32 mouse cellular contexts compared by ENCODE assay signal in genomic region chr6:103542576-103542975, GRCm38 (mm10). TPM values are rescaled to one million over a fixed set of nuclear protein-coding genes. Genes with fewer than 3 reads are reported as not detected.
A peak's percentile ranks its signal among the peaks of the same experiment; 100 is the strongest.
DNase-seq lines count a peak whose midpoint lies in the region; ATAC-seq and TF ChIP-seq lines count a peak whose summit lies in the region.
"Had no signal": no experiment of that assay in that cellular context is flagged by ENCODE, and none has a peak within 500 bp of the region (broad histone marks: within the 10 kb centered on the region; RNA-seq: fewer than 3 reads in every experiment).

No protein-coding gene starts in this region.

- no peaks in the 10 kb centered on the region for H3K9me3 ChIP-seq in forebrain, embryonic 14.5 days (replicated peaks; ENCODE audit: control insufficient read depth, low read length)
- no peaks in the 10 kb centered on the region for H3K9me3 ChIP-seq in forebrain, postnatal 0 days (ENCODE audit: low read length)
- no peaks in the 10 kb centered on the region for H3K9me3 ChIP-seq in midbrain, embryonic 15.5 days
- H3K9me3 ChIP-seq: embryonic facial prominence, embryonic 10.5 days; embryonic facial prominence, embryonic 13.5 days; forebrain, embryonic 13.5 days; G1E; heart, embryonic 10.5 days; heart, embryonic 13.5 days had no signal

- DNase-seq in forebrain, embryonic 14.5 days (ENCODE audit: low spot score): no peak
- no peak for DNase-seq in forebrain, postnatal 0 days
- DNase-seq in retina, embryonic 14.5 days (ENCODE audit: low spot score): peak; percentile 38
- DNase-seq in retina, postnatal 1 day: no peak
- DNase-seq in layer of hippocampus, adult 9-11 months: no peak
- DNase-seq in urinary bladder, adult 2 months (ENCODE audit: low spot score): no peak
- DNase-seq: adrenal gland, postnatal 10 days; adrenal gland, postnatal 36 days; B cell, adult 2 months; cerebellum, adult 11 months; cerebellum, adult 2 months; cerebellum, adult 9-11 months; cerebellum, postnatal 25 days; gastrocnemius, postnatal 10 days; gastrocnemius, postnatal 36 days; heart, adult 2 months; heart, postnatal 14 days; heart, postnatal 4 days had no signal

- no peak overlapping the region for H3K9ac ChIP-seq in forebrain, embryonic 14.5 days (ENCODE audit: low read length)
- no peak overlapping the region for H3K9ac ChIP-seq in forebrain, postnatal 0 days
- no peak overlapping the region for H3K9ac ChIP-seq in midbrain, embryonic 15.5 days
- H3K9ac ChIP-seq: embryonic facial prominence, embryonic 13.5 days; forebrain, embryonic 13.5 days; heart, embryonic 13.5 days; hindbrain, embryonic 14.5 days had no signal

- ATAC-seq in forebrain, embryonic 14.5 days: 0 out of 2 replicates have a peak, but pooled peaks have one; percentile 32
- no peak for ATAC-seq in forebrain, postnatal 0 days
- 0 out of 2 replicates have a peak, but pooled peaks have one; percentile 66 for ATAC-seq in midbrain, embryonic 15.5 days (replicated peaks)
- ATAC-seq: hindbrain, postnatal 0 days; Patski had no signal

- 43% methylated on average over 2 of the region's 2 CpGs for WGBS in forebrain, embryonic 14.5 days
- 57% methylated on average over 2 of the region's 2 CpGs for WGBS in forebrain, postnatal 0 days
- WGBS in midbrain, embryonic 15.5 days: 42% methylated on average over 2 of the region's 2 CpGs

- H3K4me3 ChIP-seq in forebrain, embryonic 14.5 days (ENCODE audit: low read depth, low read length): no peak overlapping the region
- H3K4me3 ChIP-seq in forebrain, postnatal 0 days (ENCODE audit: low read depth, low read length): no peak overlapping the region
- H3K4me3 ChIP-seq in midbrain, embryonic 15.5 days: no peak overlapping the region
- H3K4me3 ChIP-seq: embryonic facial prominence, embryonic 10.5 days; embryonic facial prominence, embryonic 13.5 days; erythroblast, embryonic 14.5 days; forebrain, embryonic 13.5 days; heart, adult 2 months; heart, embryonic 10.5 days; heart, embryonic 13.5 days had no signal

- H3K36me3 ChIP-seq in forebrain, embryonic 14.5 days (ENCODE audit: control insufficient read depth, insufficient read depth, low read length): no peaks in the 10 kb centered on the region
- no peaks in the 10 kb centered on the region for H3K36me3 ChIP-seq in forebrain, postnatal 0 days (ENCODE audit: insufficient read depth)
- H3K36me3 ChIP-seq in midbrain, embryonic 15.5 days (replicated peaks): no peaks in the 10 kb centered on the region
- H3K36me3 ChIP-seq: embryonic facial prominence, embryonic 10.5 days; embryonic facial prominence, embryonic 13.5 days; G1E; heart, embryonic 10.5 days; heart, embryonic 13.5 days had no signal

- no peak for TF ChIP-seq CTCF in forebrain, postnatal 0 days (IDR thresholded peaks at IDR 0.05; ENCODE audit: low read depth)

- no peak overlapping the region; the same call in 1 of the 2 replicates for H3K27ac ChIP-seq in forebrain, embryonic 14.5 days (ENCODE audit: low read depth, low read length)
- H3K27ac ChIP-seq in forebrain, postnatal 0 days (ENCODE audit: low read depth, low read length): no peak overlapping the region
- H3K27ac ChIP-seq in midbrain, embryonic 15.5 days: no peak overlapping the region
- H3K27ac ChIP-seq: embryonic facial prominence, embryonic 10.5 days; embryonic facial prominence, embryonic 13.5 days; forebrain, embryonic 13.5 days; heart, adult 2 months; heart, embryonic 10.5 days; heart, embryonic 13.5 days; hindbrain, embryonic 14.5 days; hindbrain, postnatal 0 days had no signal

- no peaks in the 10 kb centered on the region; the same call in 1 of the 2 replicates for H3K4me1 ChIP-seq in forebrain, embryonic 14.5 days (ENCODE audit: control insufficient read depth, insufficient read depth, low read length)
- H3K4me1 ChIP-seq in forebrain, postnatal 0 days (ENCODE audit: insufficient read depth): peaks cover 2% of the 10 kb centered on the region; the same call in 1 of the 2 replicates
- peaks cover 3% of the 10 kb centered on the region for H3K4me1 ChIP-seq in midbrain, embryonic 15.5 days
- H3K4me1 ChIP-seq: embryonic facial prominence, embryonic 10.5 days; embryonic facial prominence, embryonic 13.5 days; heart, embryonic 10.5 days; heart, embryonic 13.5 days had no signal

- no peak overlapping the region for H3K4me2 ChIP-seq in forebrain, embryonic 14.5 days (ENCODE audit: low read length)
- H3K4me2 ChIP-seq in forebrain, postnatal 0 days (ENCODE audit: low read depth): no peak overlapping the region
- H3K4me2 ChIP-seq in midbrain, embryonic 15.5 days: no peak overlapping the region
- H3K4me2 ChIP-seq: embryonic facial prominence, embryonic 13.5 days; forebrain, embryonic 13.5 days; heart, embryonic 13.5 days; hindbrain, embryonic 14.5 days had no signal

- H3K27me3 ChIP-seq in forebrain, embryonic 14.5 days (replicated peaks; ENCODE audit: control insufficient read depth, insufficient read depth, low read length): no peaks in the 10 kb centered on the region
- H3K27me3 ChIP-seq in forebrain, postnatal 0 days (ENCODE audit: insufficient read depth, low read length): no peaks in the 10 kb centered on the region
- H3K27me3 ChIP-seq in midbrain, embryonic 15.5 days (replicated peaks): no peaks in the 10 kb centered on the region
- H3K27me3 ChIP-seq: CH12.LX; embryonic facial prominence, embryonic 13.5 days; forebrain, embryonic 13.5 days; heart, embryonic 13.5 days; Patski had no signal

RNA-seq across cellular contexts. Expression of gene Chl1, which starts 32.2 kb away (rescaled TPM):
- polyA plus RNA-seq in forebrain, embryonic 14.5 days (2014; fragmentation: Nextera tagmentation; extraction: Ambion mirVana): 77.0 and 111 TPM in 2 replicates
- 317 and 347 TPM in 2 replicates for total RNA-seq in forebrain, postnatal 0 days (2014; rRNA removed)
- 131 and 173 TPM in 2 replicates for polyA plus RNA-seq in forebrain, postnatal 0 days (2015; fragmentation: Nextera tagmentation; extraction: Ambion mirVana)
- polyA plus RNA-seq in midbrain, embryonic 15.5 days (2015; fragmentation: Nextera tagmentation; extraction: Ambion mirVana): 141 and 166 TPM in 2 replicates
- polyA plus RNA-seq in urinary bladder, adult 2 months (2012; rRNA removed): 3.1 and 3.6 TPM in 2 replicates
- total RNA-seq: CH12.LX; common myeloid progenitor, adult 5-6 weeks; granulocyte monocyte progenitor cell, adult 5-6 weeks had no signal
- polyA plus RNA-seq: G1E, Patski had no signal

Comparison
In these comparisons a context has a peak if more than half of its experiments do, and no peak if none do; other contexts are left out.
1. RNA of gene Chl1, which starts 32.2 kb away (polyA plus RNA-seq): 131 to 173 TPM in forebrain, postnatal 0 days, 141 to 166 TPM in midbrain, embryonic 15.5 days and 77.0 to 111 TPM in forebrain, embryonic 14.5 days; 3.1 to 3.6 TPM in urinary bladder, adult 2 months; every median in the first group is over 10 times any median in the second.